Mouse (Mus musculus) ES-E14 (cell line): ENCODE measurements around the gene Atf7ip2.

Experiments used
- CHD2 ChIP-seq: IDR thresholded peaks from 2 replicates; pipeline ENCODE4 v1.6.1; 2014; ENCODE audit warnings: mild to moderate bottlenecking, low read depth, low read length, inconsistent platforms
- HCFC1 ChIP-seq: IDR thresholded peaks from 2 replicates; pipeline ENCODE4 v1.6.1; 2012; ENCODE audit warnings: low read length, inconsistent platforms, borderline replicate concordance; ENCODE audit not compliant: insufficient read depth
- MAFK ChIP-seq: IDR thresholded peaks from 2 replicates; pipeline ENCODE4 v1.6.1; 2014; ENCODE audit warnings: mild to moderate bottlenecking, low read depth, low read length, inconsistent platforms; ENCODE audit not compliant: insufficient read depth
- ZC3H11A ChIP-seq: IDR thresholded peaks from 2 replicates; pipeline ENCODE4 v1.6.1; 2012; ENCODE audit warnings: low read depth, mild to moderate bottlenecking, inconsistent platforms, low read length, borderline replicate concordance

DNA sequence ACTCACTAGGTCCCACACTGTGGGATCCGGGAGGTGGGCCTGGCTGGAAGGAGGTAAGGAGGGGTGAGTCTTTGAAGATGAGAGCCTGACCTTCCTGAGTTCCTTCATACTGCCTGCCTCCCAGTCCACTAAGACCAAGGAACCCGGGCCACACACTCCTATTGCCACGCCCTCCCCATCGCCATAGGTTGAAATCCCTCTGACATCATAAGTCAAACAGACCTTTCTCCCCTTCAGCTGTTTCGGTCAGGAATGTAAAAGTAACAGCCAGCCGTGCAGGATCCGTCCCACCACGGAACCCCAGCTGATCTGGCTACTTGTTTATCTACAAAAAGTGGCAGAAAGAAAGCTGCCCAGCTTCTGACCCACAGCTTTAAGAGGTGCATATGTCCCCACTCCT lies 107.1 kb downstream of the Atf7ip2 start:
- TF ChIP-seq HCFC1 (no peak), ZC3H11A (no peak), CHD2 (no peak), MAFK (no peak)
